16 mouse cellular contexts compared by ENCODE assay signal in the genomic region with DNA sequence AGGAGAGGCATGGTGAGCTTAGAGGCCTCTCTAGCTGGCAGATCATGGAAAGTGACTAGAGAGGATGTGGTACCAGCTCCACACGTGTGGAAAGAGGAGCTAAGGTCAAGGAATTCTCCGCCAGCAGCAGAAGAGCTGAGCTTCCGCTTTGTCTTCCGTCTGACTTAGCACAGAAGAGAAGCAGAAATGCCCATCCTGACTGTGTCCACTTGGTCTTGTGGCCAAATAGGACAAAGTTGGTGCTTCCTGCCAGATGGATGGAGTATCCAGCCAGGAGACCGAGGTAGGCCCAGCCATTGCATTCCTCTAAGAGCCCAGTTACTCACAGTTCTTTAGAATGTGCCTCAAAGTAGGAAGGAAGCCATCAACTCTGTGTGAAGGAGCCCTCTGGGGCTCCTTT.
"Had no signal": no experiment of that assay in that cellular context is flagged by ENCODE, and none has a peak within 500 bp of the region (broad histone marks: within the 10 kb centered on the region; RNA-seq: fewer than 3 reads in every experiment).

No protein-coding gene starts in this region.

- DNase-seq: lung, adult 18-20 months; lung, embryonic 14.5 days; lung, postnatal 10 days; lung, postnatal 4 days; midbrain, embryonic 14.5 days; right cerebral cortex, postnatal 14 days; thymus, adult 2 months; thymus, postnatal 25 days; thymus, postnatal 4 days had no signal

- H3K4me1 ChIP-seq: neural tube, embryonic 12.5 days; stomach, embryonic 15.5 days had no signal

- H3K27me3 ChIP-seq: midbrain, embryonic 12.5 days; neural tube, embryonic 12.5 days; stomach, embryonic 15.5 days had no signal

- H3K36me3 ChIP-seq: midbrain, embryonic 10.5 days; midbrain, embryonic 12.5 days; neural tube, embryonic 12.5 days; stomach, embryonic 15.5 days had no signal

- H3K4me3 ChIP-seq: midbrain, embryonic 10.5 days; midbrain, embryonic 12.5 days; neural tube, embryonic 12.5 days; stomach, embryonic 15.5 days had no signal

- ATAC-seq: midbrain, embryonic 16.5 days had no signal

- H3K27ac ChIP-seq: liver, embryonic 14.5 days; midbrain, embryonic 10.5 days; midbrain, embryonic 12.5 days; neural tube, embryonic 12.5 days; stomach, embryonic 15.5 days; stomach, postnatal 0 days had no signal

- H3K9ac ChIP-seq: liver, embryonic 14.5 days; lung, embryonic 14.5 days; midbrain, embryonic 12.5 days; neural tube, embryonic 12.5 days; stomach, embryonic 15.5 days had no signal
